Mouse (Mus musculus): ENCODE results near the gene Opcml. TPM values are rescaled to one million over a fixed set of nuclear protein-coding genes. Genes with fewer than 3 reads are reported as not detected.

Gene Opcml
- polyA plus RNA-seq, 2 experiments from 2014 or later: 0.40 TPM; not detected in 1

DNA sequence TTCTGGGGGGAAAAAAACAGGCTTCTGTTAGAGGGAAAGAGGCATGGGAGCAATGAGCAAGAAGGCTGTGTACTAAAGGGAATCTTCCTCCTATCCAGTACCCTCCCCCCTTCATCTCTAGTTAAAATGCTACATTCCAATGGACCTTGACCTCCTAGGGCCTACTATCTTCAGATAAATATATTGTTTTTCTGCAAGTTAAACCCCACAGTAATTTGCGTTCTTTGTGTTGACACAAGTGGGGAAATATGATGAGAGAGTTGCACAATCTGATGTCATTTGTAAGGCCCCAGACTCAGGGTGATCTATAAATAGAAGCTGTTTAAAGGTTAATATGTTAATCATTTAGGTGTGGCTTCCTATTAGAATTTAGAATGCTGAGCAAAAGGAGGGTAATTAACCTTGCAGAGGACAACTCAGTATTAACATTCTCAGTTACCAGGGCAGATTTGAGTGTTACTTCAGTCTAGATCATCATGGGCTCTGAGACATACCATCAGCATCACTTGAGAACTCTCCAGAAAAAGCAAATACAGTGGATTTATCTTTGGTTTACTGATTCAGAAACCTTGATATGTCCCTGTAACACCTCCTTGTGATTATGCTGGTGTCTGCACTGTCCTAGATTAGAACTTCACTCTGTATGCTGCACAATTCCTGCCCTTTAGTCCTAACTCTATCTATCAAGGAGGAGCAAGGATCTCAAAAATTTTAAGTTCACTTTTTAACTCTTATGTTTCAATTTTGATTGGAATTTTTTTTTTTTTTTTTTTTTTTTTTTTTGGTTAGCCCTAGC is 762.0 kb downstream of the Opcml start:
- ATAC-seq: no peak

GRCm38 (mm10) chr9:28558628-28559027 is 768.1 kb downstream of the Opcml start:
- no peak for ATAC-seq

- ATAC-seq: no peak
Measured at GRCm38 (mm10) chr9:28561761-28562160, 771.2 kb downstream of the Opcml start.

GRCm38 (mm10) chr9:28563066-28563683 is 772.6 kb downstream of the Opcml start:
- no peak for ATAC-seq

DNA sequence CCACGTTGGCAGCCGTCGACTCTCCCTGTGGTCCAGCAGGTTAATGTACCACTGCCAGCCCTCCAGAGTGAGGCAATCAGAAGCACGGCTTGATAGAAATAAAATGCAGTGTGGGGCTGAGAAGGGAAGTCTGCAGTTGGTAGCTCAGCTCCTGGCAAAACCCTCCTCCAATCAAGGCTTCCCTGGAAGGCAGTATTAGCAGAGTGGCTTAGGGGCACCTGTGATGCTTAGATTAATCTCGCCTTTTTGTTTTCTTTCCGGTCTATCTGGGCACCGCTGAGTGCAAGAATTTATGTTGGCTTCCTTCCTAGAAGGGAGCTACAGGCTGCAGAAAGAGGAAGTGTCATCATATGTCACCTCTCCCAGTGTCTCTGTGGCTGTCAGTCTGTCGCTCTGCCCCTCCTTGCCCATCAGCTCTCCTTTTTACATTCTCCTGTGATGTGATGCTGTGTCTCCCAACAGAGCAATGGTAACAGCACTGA is 778.5 kb downstream of the Opcml start:
- ATAC-seq: no peak

DNA sequence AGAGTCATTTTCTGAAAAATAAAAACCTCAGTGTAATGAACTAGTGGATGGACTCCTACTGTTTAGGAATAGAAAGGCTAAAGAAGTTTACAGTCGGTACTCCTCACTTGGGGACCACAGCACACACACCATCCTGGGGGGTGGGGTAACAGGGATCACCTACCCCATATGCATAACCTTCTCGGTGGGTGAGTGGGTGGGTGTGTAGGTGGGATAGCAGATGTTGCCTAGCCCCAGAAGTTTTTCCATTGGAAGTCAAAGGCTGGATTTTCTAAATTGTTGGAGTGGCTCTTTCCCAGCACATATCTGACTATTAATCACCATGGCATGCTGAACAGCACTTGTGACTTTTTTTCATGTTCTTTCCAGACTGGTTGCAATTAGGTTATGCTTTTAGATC is 779.2 kb downstream of the Opcml start:
- no peak for ATAC-seq

- ATAC-seq: no peak
Measured at GRCm38 (mm10) chr9:28571682-28572081, 781.1 kb downstream of the Opcml start.

DNA sequence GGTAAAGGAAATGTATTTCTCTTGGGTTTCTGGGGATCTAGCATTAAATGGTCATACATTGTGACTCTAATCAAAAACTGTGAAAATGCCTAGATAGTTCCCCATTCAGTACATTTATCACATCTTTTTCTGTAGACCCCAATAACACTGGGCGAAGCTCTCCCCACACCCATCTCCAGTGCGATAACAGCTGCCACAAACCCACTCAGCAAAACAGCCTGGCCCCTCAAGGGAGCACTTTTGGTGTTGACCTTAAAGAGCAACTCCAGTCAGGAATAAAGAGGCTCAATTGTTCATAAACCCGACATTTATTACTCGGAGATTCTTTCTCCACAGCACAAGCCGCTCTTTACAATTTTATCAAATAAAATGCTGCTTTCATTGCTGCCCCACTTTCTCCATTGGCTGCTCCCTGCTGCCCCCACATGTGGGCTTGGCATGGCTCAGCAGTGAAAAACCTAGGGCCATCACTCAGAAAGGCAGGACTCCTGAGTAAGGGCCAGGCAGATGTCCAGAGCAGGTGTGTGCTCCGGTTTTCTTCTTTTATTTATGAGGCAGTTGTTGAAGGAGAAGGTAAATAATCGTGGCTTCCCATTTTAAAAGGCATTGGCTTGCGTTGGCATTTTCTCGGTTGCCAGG is 781.7 kb downstream of the Opcml start:
- ATAC-seq: no peak

DNA sequence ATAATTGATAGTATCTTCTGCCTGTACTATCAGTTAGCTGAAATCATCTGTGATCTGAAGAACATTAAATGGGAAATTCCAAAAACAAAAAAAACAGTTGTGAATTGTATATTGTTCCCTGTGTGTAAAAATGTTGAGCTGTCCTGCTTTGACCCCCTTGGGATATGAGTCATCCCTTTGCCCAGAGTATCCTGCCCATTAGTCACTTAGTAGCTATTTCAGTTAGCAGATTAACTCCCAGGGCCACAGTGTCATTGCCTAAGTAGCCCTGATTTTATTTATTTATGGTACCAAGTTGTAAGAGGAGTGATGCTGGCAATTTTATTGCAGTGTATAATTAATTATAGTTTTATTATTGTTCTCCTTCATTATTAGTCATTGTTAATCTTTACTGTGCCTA is 788.2 kb downstream of the Opcml start:
- ATAC-seq: no peak

GRCm38 (mm10) chr9:28587253-28587652 is 796.7 kb downstream of the Opcml start:
- ATAC-seq: no peak

DNA sequence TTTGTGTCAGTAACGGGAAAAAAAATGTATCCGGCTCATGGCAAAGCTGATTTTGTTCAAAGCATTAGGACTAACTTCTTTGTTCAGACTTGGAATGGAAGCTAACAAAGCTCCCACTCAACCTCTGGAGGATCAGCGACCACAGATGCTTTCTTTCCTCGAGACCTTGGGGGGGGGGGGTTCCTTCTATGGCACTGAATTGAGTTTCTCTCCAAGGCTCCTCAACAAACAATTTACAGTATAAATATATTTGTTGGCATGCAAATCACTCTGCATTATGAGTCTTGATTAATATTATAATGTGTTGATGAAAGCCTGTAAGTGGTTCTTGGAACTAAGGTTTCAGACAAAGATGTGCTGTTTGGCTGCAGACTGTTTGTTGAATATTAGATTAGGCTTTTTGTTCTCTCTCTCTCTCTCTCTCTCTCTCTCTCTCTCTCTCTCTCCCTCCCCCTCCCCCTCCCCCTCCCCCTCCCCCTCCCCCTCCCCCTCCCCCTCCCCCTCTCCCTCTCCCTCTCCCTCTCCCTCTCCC is 797.3 kb downstream of the Opcml start:
- no peak for ATAC-seq

DNA sequence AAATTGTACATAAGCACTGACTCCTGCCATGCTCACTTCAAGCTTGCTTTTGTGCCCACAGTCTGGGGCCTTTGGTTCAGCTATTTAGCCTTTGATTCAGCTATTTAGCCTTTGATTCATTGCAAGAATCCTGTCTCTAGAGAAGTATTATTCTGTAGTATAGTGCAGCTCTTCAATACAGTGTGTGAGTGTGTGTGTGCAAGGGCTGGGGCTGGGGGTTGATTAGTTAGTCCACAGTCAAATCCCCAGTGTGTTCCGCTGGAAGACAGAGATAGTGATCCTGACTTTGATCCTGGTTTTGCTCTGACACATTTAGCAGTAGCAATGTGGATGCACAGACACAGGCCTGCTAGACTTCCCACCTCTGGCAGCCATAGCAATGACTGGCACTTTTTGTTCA is 797.9 kb downstream of the Opcml start:
- ATAC-seq: no peak

DNA sequence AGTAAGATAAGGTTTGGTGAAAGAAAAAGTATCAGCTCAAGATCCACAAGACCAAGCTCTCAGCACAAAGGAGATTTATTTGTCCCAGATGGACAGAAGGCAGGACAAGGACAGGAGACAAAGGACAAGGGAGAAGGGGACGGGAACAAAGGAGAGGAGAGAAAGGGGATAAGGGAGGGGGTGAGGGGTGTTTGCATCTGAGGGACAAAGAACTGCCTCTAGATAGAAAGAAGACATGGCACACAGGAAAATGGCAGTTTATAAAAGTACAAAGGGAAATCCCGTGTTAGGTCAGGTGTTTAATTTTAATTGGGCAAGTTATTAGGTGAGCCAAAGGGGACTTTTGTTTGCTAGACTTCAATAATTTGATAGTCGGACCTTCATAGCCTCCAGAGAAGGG is 801.6 kb downstream of the Opcml start:
- ATAC-seq: no peak

DNA sequence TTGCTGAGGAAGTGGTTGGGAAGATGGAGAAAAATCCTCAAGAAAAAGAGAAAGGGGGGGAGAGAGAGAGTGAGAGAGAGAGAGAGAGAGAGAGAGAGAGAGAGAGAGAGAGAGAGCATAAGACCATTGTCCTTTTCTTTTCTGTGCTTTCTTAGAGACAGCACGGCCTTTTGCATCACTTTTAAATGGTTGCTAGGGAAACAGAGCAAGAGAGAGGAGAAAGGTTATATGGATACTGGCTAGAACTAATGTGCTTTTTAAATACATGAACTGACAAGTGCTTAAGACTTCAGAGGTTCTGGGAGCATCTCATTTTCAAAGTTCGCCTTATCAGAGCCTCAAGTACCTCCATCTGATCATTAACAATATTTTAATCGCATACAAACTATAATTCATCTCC is 804.5 kb downstream of the Opcml start:
- no peak for ATAC-seq

- ATAC-seq: no peak
Measured at GRCm38 (mm10) chr9:28605561-28605960, 815.0 kb downstream of the Opcml start.

DNA sequence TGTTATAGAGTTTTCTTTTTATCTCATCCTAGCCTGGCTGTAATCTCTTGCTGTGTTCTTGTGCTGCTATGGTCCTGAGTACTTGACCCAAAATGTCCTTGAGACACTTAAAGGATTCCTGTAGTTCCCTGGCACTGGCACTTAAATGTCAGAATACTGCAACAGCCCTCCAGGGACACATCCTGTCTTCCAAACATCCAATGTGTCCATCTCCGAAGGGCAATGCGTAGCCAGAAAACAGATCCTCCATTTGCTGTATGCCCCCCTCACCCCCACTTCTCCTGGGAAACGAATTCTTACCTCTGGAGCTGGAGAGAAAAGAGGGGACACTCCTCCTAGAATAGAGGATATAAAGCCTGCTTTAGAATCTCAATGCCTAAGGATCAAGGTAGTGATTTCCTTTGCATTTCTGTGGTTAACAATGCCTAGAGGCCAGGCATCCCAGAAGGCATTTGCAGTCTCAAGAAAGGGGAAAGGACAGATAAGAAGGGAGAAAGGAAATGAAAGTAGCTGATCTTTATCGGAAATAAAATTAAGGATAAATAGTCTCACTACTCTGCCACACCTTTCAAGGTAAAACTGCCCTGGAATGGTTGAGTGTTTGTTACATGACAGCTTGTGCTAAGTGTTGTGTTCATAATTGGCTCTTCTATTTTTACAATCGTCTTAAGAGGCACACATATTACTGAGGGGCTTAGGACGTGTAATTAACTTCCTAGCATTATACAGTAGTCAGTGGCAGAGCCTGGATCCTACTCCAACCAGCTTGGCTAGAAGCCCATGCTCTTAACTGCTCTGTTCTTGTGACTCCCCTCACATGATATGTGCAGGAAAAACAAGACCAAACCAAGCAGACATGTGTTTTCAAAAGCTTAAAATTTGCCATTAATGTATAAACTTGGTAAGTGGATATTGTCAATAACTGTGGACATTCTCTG is 823.4 kb downstream of the Opcml start:
- ATAC-seq: no peak

- no peak for ATAC-seq
Measured at GRCm38 (mm10) chr9:28615447-28615846, 824.9 kb downstream of the Opcml start.

DNA sequence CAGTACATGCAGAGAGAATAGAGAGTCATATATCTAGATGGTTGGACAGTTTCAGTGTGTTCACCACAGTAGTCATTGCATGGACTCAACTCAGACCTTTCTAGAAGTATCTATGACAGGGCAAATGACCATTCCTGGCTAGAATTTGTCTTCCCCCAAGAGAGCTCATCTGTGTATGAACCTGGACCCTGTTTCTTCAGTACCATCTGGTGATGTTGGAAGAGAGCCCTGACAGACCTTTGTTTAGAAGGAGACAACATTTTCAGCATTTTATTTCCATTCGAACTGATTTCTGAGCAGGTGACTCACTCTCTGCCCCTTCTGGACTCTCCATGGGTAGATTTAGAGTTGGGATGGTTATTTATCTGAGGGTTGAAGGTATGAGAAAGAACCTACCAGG is 827.1 kb downstream of the Opcml start:
- ATAC-seq: no peak

DNA sequence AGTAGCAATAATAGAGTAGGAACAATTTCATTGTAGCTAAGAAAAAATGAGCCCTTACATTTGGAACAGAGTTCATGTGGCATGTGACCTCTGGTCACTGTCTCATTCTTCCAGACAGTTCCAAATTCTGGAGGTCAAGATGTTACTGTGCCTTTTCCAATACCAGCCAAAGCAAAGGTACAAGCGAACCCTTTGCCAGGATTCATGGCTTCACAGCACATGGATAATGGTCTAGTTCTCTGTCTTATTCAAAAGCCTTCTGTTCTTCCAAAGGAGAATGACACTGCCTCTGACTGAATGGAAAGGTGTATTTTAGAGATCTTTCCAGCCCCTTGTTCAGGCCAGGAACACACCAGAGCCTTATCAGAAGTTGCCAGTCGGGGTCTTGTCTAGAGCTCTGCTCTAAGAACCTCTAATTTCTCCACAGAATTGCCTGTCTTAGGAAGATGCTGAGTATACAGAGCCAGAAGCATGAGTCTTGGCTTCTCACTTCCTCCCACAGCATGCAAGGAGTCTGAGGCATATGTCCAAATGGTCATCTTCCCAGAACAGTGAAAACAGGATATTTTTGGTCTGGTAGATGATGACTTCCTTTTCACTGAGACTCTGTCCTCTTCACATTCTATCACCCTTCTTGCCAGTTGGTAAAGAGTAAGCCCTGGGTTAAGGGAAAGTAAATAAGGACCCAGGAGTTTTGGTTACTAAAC is 827.8 kb downstream of the Opcml start:
- ATAC-seq: no peak

- ATAC-seq: no peak
Measured at GRCm38 (mm10) chr9:28621939-28622338, 831.4 kb downstream of the Opcml start.

DNA sequence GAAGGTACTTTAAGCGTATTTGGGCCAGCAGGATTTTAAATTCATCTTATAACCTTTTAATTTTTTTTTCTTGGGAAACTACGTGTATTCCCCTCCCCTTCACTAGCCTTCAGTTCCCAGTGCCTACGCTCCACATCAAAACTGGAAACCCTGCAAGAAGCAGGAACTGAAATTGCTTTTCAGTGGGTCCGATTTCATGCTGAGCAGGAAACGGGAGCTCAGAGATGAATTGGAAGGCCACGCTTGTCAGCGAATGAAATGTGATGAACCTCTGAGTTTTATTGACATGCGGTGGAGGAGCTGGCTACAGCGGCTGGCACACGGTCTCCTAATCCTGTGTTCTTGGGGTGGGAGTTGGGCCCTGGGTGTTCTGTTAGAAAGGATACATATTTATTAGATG is 834.3 kb downstream of the Opcml start:
- ATAC-seq: no peak

DNA sequence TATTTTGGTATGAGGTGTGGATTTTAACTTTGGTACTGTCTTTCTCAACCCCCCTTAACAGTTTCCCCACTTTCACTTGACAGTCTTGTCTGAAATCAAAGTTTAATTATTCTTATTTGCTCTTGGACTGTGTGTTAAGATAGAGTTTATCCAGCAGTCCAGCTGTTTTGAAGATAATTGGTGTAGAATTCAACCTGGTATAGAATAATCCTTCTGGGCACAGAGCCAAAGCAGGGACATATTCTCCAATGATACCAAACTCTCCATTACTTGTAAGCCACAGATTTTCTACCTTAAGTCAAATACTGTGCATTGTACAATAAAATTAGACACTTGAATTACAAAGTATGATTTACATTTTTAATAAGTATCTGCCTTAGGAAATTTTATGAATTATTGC is 852.2 kb downstream of the Opcml start:
- no peak for ATAC-seq
